Mouse (Mus musculus) forebrain, embryonic 10.5 days (tissue): ENCODE measurements around the gene Atad3a. TPM values are rescaled to one million over a fixed set of nuclear protein-coding genes. Genes with fewer than 3 reads are reported as not detected.

Experiments
- DNase-seq: peaks from one replicate; pipeline ENCODE4 v3.0.0-alpha.2; 2017; ENCODE audit warnings: low spot score; ENCODE audit errors: extremely low spot score
- H3K27ac ChIP-seq: fragments of 300-500 bp; sonication (generic); 2 replicates; pipeline ENCODE4 v1.5.1; 2016; ENCODE audit warnings: mild to moderate bottlenecking
- H3K27me3 ChIP-seq: fragments of 300-500 bp; sonication (generic); 2 replicates; pipeline ENCODE4 v1.6.1; 2016; ENCODE audit warnings: mild to moderate bottlenecking; ENCODE audit not compliant: poor library complexity, severe bottlenecking
- H3K36me3 ChIP-seq: fragments of 300-500 bp; sonication (generic); replicated peaks from 2 replicates; pipeline ENCODE4 v1.6.1; 2016; ENCODE audit warnings: mild to moderate bottlenecking, moderate library complexity
- H3K4me1 ChIP-seq: fragments of 300-500 bp; sonication (generic); 2 replicates; pipeline ENCODE4 v1.6.1; 2016
- H3K4me3 ChIP-seq: fragments of 300-500 bp; sonication (generic); 2 replicates; pipeline ENCODE4 v1.5.1; 2016; ENCODE audit warnings: mild to moderate bottlenecking, moderate library complexity
- H3K9me3 ChIP-seq: fragments of 300-500 bp; sonication (generic); 2 replicates; pipeline ENCODE4 v1.6.1; 2016; ENCODE audit warnings: mild to moderate bottlenecking, moderate library complexity
- WGBS: fragments of 180-500 bp; shearing (Covaris S2); methylation state at CpG from one replicate; pipeline ENCODE4 v1.1.7; 2016; 5-methylcytosine and 5-hydroxymethylcytosine counted together
- microRNA-seq: library from miRNA; unstranded; fragments of <30 nt; microRNA quantifications from one replicate; pipeline ENCODE4, GENCODE M21; 2017
- polyA plus RNA-seq: library from polyadenylated mRNA; unstranded; fragments of >200 nt; fragmentation: Nextera tagmentation; extraction: Ambion mirVana; gene quantifications from 2 replicates; pipeline ENCODE4 v1.2.1, GENCODE M21; 2016

Gene Atad3a
- polyA plus RNA-seq, 1 experiment from 2014 or later: 149 TPM

DNA sequence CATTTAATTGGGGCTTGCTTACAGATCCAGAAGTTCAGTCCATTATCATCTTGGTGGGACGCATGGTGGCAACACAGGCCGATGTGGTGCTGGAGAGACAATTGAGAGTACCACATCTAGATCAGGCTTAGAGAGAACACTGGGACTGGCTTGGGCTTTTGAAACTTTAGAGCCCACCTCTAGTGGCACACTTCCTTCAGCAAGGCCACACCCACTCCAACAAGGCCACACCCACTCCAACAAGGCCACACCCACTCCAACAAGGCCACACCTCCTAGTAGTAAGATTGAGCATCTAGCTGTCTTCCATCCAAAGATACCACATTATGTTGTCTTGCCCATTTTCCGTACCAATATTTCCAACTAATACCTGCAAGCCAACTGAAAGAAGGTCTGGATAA is 68.5 kb downstream of the Atad3a start:
- Histone ChIP-seq H3K36me3 (no peaks in the 10 kb centered on the region), H3K4me3 (no peak overlapping the region), H3K27me3 (peaks cover 46% of the 10 kb centered on the region), H3K9me3 (no peaks in the 10 kb centered on the region), H3K4me1 (peaks cover 23% of the 10 kb centered on the region), H3K27ac (no peak overlapping the region)
- no peak for DNase-seq
- 96% methylated on average over 3 of the region's 3 CpGs for WGBS

Small RNAs within 50 kb of the gene (microRNA-seq; reads per million reads assigned to microRNA genes)
- not detected for gene Gm27743

Other genes with a start within 250 kb of the Atad3a start
- gene Nadk, start 198.7 kb downstream of the Atad3a start, polyA plus RNA-seq: 118 and 122 TPM in 2 replicates
- 10.7 and 12.9 TPM in 2 replicates for gene Slc35e2, start 159.7 kb downstream of the Atad3a start, polyA plus RNA-seq
- 83.9 and 86.7 TPM in 2 replicates for gene Cdk11b, start 136.2 kb downstream of the Atad3a start, polyA plus RNA-seq
- gene Gm10563, start 115.7 kb downstream of the Atad3a start, polyA plus RNA-seq: not detected in 2 replicates
- gene Mmp23, start 107.7 kb downstream of the Atad3a start, polyA plus RNA-seq: 1.8 and 2.8 TPM in 2 replicates
- 16.8 and 18.3 TPM in 2 replicates for gene Mib2, start 91.9 kb downstream of the Atad3a start, polyA plus RNA-seq
- 0.64 and 0.67 TPM in 2 replicates for gene Fndc10, start 66.8 kb downstream of the Atad3a start, polyA plus RNA-seq
- 163 and 164 TPM in 2 replicates for gene Ssu72, start 56.3 kb downstream of the Atad3a start, polyA plus RNA-seq
- 0.36 and 0.77 TPM in 2 replicates for gene Tmem240, start 26.3 kb downstream of the Atad3a start, polyA plus RNA-seq
- gene Vwa1, start 13.6 kb upstream of the Atad3a start, polyA plus RNA-seq: 9.7 and 11.3 TPM in 2 replicates
- gene Tmem88b, start 24.8 kb upstream of the Atad3a start, polyA plus RNA-seq: 0.24 and 0.27 TPM in 2 replicates
- gene Ankrd65, start 29.3 kb upstream of the Atad3a start, polyA plus RNA-seq: not detected in 2 replicates
- gene Mrpl20, start 41.8 kb upstream of the Atad3a start, polyA plus RNA-seq: 253 and 258 TPM in 2 replicates
- gene Ccnl2, start 51.4 kb upstream of the Atad3a start, polyA plus RNA-seq: 166 and 168 TPM in 2 replicates
- gene Aurkaip1, start 70.2 kb upstream of the Atad3a start, polyA plus RNA-seq: 165 and 172 TPM in 2 replicates
- gene Mxra8, start 78.6 kb upstream of the Atad3a start, polyA plus RNA-seq: 37.6 and 39.4 TPM in 2 replicates
- gene Dvl1, start 86.3 kb upstream of the Atad3a start, polyA plus RNA-seq: 4.6 and 5.3 TPM in 2 replicates
- gene Tas1r3, start 102.3 kb upstream of the Atad3a start, polyA plus RNA-seq: 0.12 and 0.33 TPM in 2 replicates
- 21.2 and 24.0 TPM in 2 replicates for gene Cptp, start 108.3 kb upstream of the Atad3a start, polyA plus RNA-seq
- 120 and 121 TPM in 2 replicates for gene Ints11, start 108.5 kb upstream of the Atad3a start, polyA plus RNA-seq
- 54.5 and 56.3 TPM in 2 replicates for gene Pusl1, start 130.7 kb upstream of the Atad3a start, polyA plus RNA-seq
- gene Acap3, start 130.7 kb upstream of the Atad3a start, polyA plus RNA-seq: 24.3 and 24.5 TPM in 2 replicates
- 144 and 150 TPM in 2 replicates for gene Ube2j2, start 182.7 kb upstream of the Atad3a start, polyA plus RNA-seq
- gene C1qtnf12, start 201.2 kb upstream of the Atad3a start, polyA plus RNA-seq: 18.4 and 20.9 TPM in 2 replicates
- gene B3galt6, start 231.6 kb upstream of the Atad3a start, polyA plus RNA-seq: 12.7 and 14.0 TPM in 2 replicates
- gene Sdf4, start 231.8 kb upstream of the Atad3a start, polyA plus RNA-seq: 134 and 135 TPM in 2 replicates